ENCODE assay signal across 12 mouse cellular contexts in genomic region chr8:63755236-63755635, GRCm38 (mm10).
DNase-seq lines count a peak whose midpoint lies in the region; ATAC-seq lines count a peak whose summit lies in the region.
"Had no signal": no experiment of that assay in that cellular context is flagged by ENCODE, and none has a peak within 500 bp of the region (broad histone marks: within the 10 kb centered on the region; RNA-seq: fewer than 3 reads in every experiment).

No protein-coding gene starts in this region.

- H3K9me3 ChIP-seq in forebrain, embryonic 12.5 days: no peaks in the 10 kb centered on the region
- no peaks in the 10 kb centered on the region for H3K9me3 ChIP-seq in forebrain, embryonic 15.5 days
- no peaks in the 10 kb centered on the region for H3K9me3 ChIP-seq in hindbrain, embryonic 16.5 days (ENCODE audit: control insufficient read depth, low read length)
- H3K9me3 ChIP-seq in midbrain, embryonic 16.5 days (replicated peaks; ENCODE audit: control insufficient read depth, low read length, poor library complexity, severe bottlenecking): no peaks in the 10 kb centered on the region
- H3K9me3 ChIP-seq in liver, embryonic 11.5 days (ENCODE audit: control insufficient read depth, low read length): no peaks in the 10 kb centered on the region
- H3K9me3 ChIP-seq: megakaryocyte, embryonic 14.5 days had no signal

- no peak overlapping the region for H3K27ac ChIP-seq in forebrain, embryonic 12.5 days
- no peak overlapping the region for H3K27ac ChIP-seq in forebrain, embryonic 15.5 days (replicated peaks)
- no peak overlapping the region for H3K27ac ChIP-seq in hindbrain, embryonic 16.5 days (ENCODE audit: low read depth, low read length)
- no peak overlapping the region for H3K27ac ChIP-seq in midbrain, embryonic 16.5 days (ENCODE audit: low read length)
- no peak overlapping the region for H3K27ac ChIP-seq in liver, embryonic 11.5 days (ENCODE audit: low read depth, low read length)

- peak; percentile 27; the same call in 1 of the 2 replicates for ATAC-seq in forebrain, embryonic 12.5 days (ENCODE audit: low FRiP score)
- no peak for ATAC-seq in forebrain, embryonic 15.5 days (replicated peaks)
- ATAC-seq in hindbrain, embryonic 16.5 days: peak; percentile 77
- peak; percentile 48; the same call in 1 of the 2 replicates for ATAC-seq in midbrain, embryonic 16.5 days
- ATAC-seq in liver, embryonic 11.5 days (replicated peaks; ENCODE audit: low FRiP score): no peak
- ATAC-seq: liver, postnatal 0 days had no signal

- no peaks in the 10 kb centered on the region for H3K27me3 ChIP-seq in forebrain, embryonic 12.5 days
- H3K27me3 ChIP-seq in forebrain, embryonic 15.5 days: no peaks in the 10 kb centered on the region
- H3K27me3 ChIP-seq in hindbrain, embryonic 16.5 days (replicated peaks; ENCODE audit: control insufficient read depth, insufficient read depth, low read length): no peaks in the 10 kb centered on the region
- H3K27me3 ChIP-seq in midbrain, embryonic 16.5 days (ENCODE audit: control insufficient read depth, insufficient read depth, low read depth, low read length): no peaks in the 10 kb centered on the region
- no peaks in the 10 kb centered on the region for H3K27me3 ChIP-seq in liver, embryonic 11.5 days (replicated peaks; ENCODE audit: control insufficient read depth, insufficient read depth, low read length)
- H3K27me3 ChIP-seq: megakaryocyte, embryonic 14.5 days had no signal

- H3K4me3 ChIP-seq in forebrain, embryonic 12.5 days (replicated peaks): no peak overlapping the region
- H3K4me3 ChIP-seq in forebrain, embryonic 15.5 days: no peak overlapping the region
- H3K4me3 ChIP-seq in hindbrain, embryonic 16.5 days (ENCODE audit: low read length): no peak overlapping the region
- no peak overlapping the region for H3K4me3 ChIP-seq in midbrain, embryonic 16.5 days (ENCODE audit: low read depth, low read length)
- no peak overlapping the region for H3K4me3 ChIP-seq in liver, embryonic 11.5 days (ENCODE audit: low read depth, low read length)
- H3K4me3 ChIP-seq: megakaryocyte, embryonic 14.5 days had no signal

- no peaks in the 10 kb centered on the region for H3K4me1 ChIP-seq in forebrain, embryonic 12.5 days
- H3K4me1 ChIP-seq in forebrain, embryonic 15.5 days: no peaks in the 10 kb centered on the region
- H3K4me1 ChIP-seq in hindbrain, embryonic 16.5 days (ENCODE audit: control insufficient read depth, insufficient read depth, low read depth, low read length): no peaks in the 10 kb centered on the region
- no peaks in the 10 kb centered on the region for H3K4me1 ChIP-seq in midbrain, embryonic 16.5 days (ENCODE audit: control insufficient read depth, insufficient read depth, low read length)
- H3K4me1 ChIP-seq in liver, embryonic 11.5 days (replicated peaks; ENCODE audit: control insufficient read depth, insufficient read depth, low read length): no peaks in the 10 kb centered on the region
- H3K4me1 ChIP-seq: megakaryocyte, embryonic 14.5 days had no signal

- H3K36me3 ChIP-seq in forebrain, embryonic 12.5 days (replicated peaks): no peaks in the 10 kb centered on the region
- H3K36me3 ChIP-seq in forebrain, embryonic 15.5 days: no peaks in the 10 kb centered on the region
- no peaks in the 10 kb centered on the region for H3K36me3 ChIP-seq in hindbrain, embryonic 16.5 days (ENCODE audit: control insufficient read depth, insufficient read depth, low read length)
- H3K36me3 ChIP-seq in midbrain, embryonic 16.5 days (ENCODE audit: control insufficient read depth, insufficient read depth, low read length): no peaks in the 10 kb centered on the region
- no peaks in the 10 kb centered on the region for H3K36me3 ChIP-seq in liver, embryonic 11.5 days (ENCODE audit: control insufficient read depth, insufficient read depth, low read length)

- DNase-seq in embryo, embryonic 10.5 days (ENCODE audit: low spot score): peak; percentile 74
- DNase-seq in testis, postnatal 14 days (ENCODE audit: low spot score): no peak
- no peak for DNase-seq in liver, embryonic 11.5 days (ENCODE audit: low spot score)
- no peak for DNase-seq in heart, postnatal 4 days
- DNase-seq: B cell, adult 2 months; heart, postnatal 14 days; liver, postnatal 0 days had no signal

- H3K9ac ChIP-seq in forebrain, embryonic 12.5 days: no peak overlapping the region
- no peak overlapping the region for H3K9ac ChIP-seq in forebrain, embryonic 15.5 days (replicated peaks)
- no peak overlapping the region for H3K9ac ChIP-seq in hindbrain, embryonic 16.5 days (ENCODE audit: low read depth, low read length)
- no peak overlapping the region for H3K9ac ChIP-seq in midbrain, embryonic 16.5 days (ENCODE audit: low read depth, low read length)
- no peak overlapping the region for H3K9ac ChIP-seq in liver, embryonic 11.5 days (ENCODE audit: low read depth, low read length)
- H3K9ac ChIP-seq: liver, postnatal 0 days had no signal

- H3K4me2 ChIP-seq in forebrain, embryonic 12.5 days: no peak overlapping the region
- no peak overlapping the region for H3K4me2 ChIP-seq in forebrain, embryonic 15.5 days (replicated peaks)
- no peak overlapping the region for H3K4me2 ChIP-seq in hindbrain, embryonic 16.5 days (ENCODE audit: low read length)
- no peak overlapping the region for H3K4me2 ChIP-seq in midbrain, embryonic 16.5 days (ENCODE audit: low read length)
- no peak overlapping the region for H3K4me2 ChIP-seq in liver, embryonic 11.5 days

Comparison
In these comparisons a context has a peak if more than half of its experiments do, and no peak if none do; other contexts are left out.
1. ATAC-seq: peak in forebrain, embryonic 12.5 days (single experiment), hindbrain, embryonic 16.5 days (single experiment) and midbrain, embryonic 16.5 days (single experiment); none in forebrain, embryonic 15.5 days (single experiment) and liver, embryonic 11.5 days (single experiment).